Mouse (Mus musculus) G1E (cell line): ENCODE measurements around the gene Lhb. TPM values are rescaled to one million over a fixed set of nuclear protein-coding genes. Genes with fewer than 3 reads are reported as not detected.

Experiments
- ATAC-seq: 2 replicates; pipeline ENCODE4 v1.8.0; 2016; ENCODE audit warnings: mild to moderate bottlenecking; ENCODE audit not compliant: insufficient number of reproducible peaks, poor library complexity, low FRiP score, severe bottlenecking; ENCODE audit errors: extremely low read depth
- DNase-seq: peaks from one replicate; pipeline ENCODE4 v3.0.0; 2012; ENCODE audit warnings: low spot score
- H3K27me3 ChIP-seq: 2 replicates; pipeline ENCODE4 v1.6.1; 2012; ENCODE audit warnings: mild to moderate bottlenecking, low read length, inconsistent platforms; ENCODE audit not compliant: insufficient read depth
- H3K36me3 ChIP-seq: replicated peaks from 2 replicates; pipeline ENCODE3; 2012; ENCODE audit warnings: mild to moderate bottlenecking, inconsistent platforms
- H3K4me1 ChIP-seq: 2 replicates; pipeline ENCODE4 v1.6.1; 2012; ENCODE audit warnings: low read depth, low read length, inconsistent platforms, mixed read lengths; ENCODE audit not compliant: insufficient read depth
- H3K4me3 ChIP-seq: 2 replicates; pipeline ENCODE4 v1.5.1; 2012; ENCODE audit warnings: low read depth, mild to moderate bottlenecking, inconsistent platforms, low read length, moderate library complexity, mixed read lengths
- H3K9me3 ChIP-seq: replicated peaks from 2 replicates; pipeline ENCODE4 v1.6.1; 2012; ENCODE audit warnings: inconsistent platforms
- CTCF ChIP-seq: IDR thresholded peaks from 2 replicates; pipeline ENCODE4 v1.5.1; 2012; ENCODE audit warnings: low read depth, low read length, inconsistent platforms, mixed read lengths
- GATA1 ChIP-seq: IDR thresholded peaks from 2 replicates; pipeline ENCODE4 v1.6.1; 2012; ENCODE audit warnings: borderline replicate concordance, low read length, inconsistent platforms, mixed read lengths
- GATA2 ChIP-seq: IDR thresholded peaks from 2 replicates; pipeline ENCODE4 v1.6.1; 2012; ENCODE audit warnings: low read depth, low read length, inconsistent platforms, borderline replicate concordance
- POLR2AphosphoS5 ChIP-seq: IDR thresholded peaks from 2 replicates; pipeline ENCODE4 v1.6.1; 2012; ENCODE audit warnings: low read depth, low read length, inconsistent platforms; ENCODE audit not compliant: insufficient replicate concordance
- TAL1 ChIP-seq: conservative IDR thresholded peaks from 2 replicates; pipeline ENCODE4 v1.6.1; 2012; ENCODE audit warnings: low read depth, low read length, inconsistent platforms, mixed read lengths
- polyA plus RNA-seq: library from polyadenylated mRNA; stranded (reverse); fragments of >175 nt; gene quantifications from 2 replicates; pipeline ENCODE4 v1.2.3, GENCODE M21; 2012
- total RNA-seq, 2 experiments: library from RNA; stranded (forward) in 1 of 2; stranded (reverse) in 1 of 2; fragments of 200-1000 nt in 1 of 2; fragments of >200 nt in 1 of 2; fragmentation: Nextera tagmentation in 1 of 2; gene quantifications; 2 replicates each; pipeline ENCODE4 v1.2.3; 2014 to 2017

Lhb gene
- total and polyA plus RNA-seq, 3 experiments = not detected

DNA sequence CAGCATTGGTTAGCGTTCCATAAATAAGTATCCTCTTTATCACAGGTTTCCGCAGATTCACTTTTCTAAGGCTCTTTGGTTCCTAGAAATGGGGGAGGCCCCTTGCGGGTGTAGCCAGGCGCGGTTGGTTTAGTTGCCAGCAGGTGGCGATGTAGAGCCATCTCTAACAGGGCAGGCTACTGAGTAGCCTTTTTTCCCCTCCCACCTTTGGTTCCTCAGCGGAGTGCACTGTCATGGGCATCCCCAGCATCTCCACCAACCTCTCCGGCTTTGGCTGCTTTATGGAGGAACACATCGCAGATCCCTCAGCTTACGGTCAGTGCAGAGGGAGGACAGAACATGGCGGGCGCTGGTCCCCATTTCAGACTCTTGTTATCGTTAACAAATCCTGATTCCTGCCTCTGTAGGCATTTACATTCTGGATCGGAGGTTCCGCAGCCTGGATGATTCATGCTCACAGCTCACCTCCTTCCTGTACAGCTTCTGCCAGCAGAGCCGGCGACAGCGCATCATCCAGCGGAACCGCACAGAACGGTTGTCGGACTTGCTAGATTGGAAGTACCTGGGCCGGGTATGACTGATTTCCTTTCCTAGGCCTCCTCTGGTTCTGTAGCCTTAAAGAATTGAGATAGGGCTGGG, 30.8 kb downstream of the Lhb start:
- Histone ChIP-seq H3K4me3 (no peak overlapping the region), H3K27me3 (no peaks in the 10 kb centered on the region; the same call in 1 of the 2 replicates), H3K36me3 (peaks cover 83% of the 10 kb centered on the region), H3K9me3 (no peaks in the 10 kb centered on the region), H3K4me1 (peaks cover 39% of the 10 kb centered on the region)
- ATAC-seq (peak; percentile 59; the same call in 1 of the 2 replicates), DNase-seq (peak; percentile 75)
- TF ChIP-seq CTCF (peak; percentile 77), POLR2AphosphoS5 (no peak)

DNA sequence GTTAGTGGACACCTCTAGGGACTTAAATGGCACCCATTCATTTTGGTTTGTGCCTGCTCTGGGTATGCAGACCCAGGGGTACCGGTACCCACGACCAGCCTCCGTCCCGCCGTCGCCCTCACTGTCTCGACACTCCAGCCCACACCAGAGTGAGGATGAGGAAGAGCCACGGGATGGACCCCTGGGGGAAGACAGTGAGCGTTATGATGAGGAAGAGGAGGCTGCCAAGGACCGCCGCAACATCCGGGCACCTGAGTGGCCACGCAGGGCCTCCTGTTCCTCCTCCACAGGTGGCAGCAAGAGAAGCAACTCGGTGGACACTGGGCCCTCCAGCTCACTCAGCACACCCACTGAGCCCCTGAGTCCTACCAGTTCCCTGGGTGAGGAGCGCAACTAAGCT, 34.4 kb downstream of the Lhb start:
- H3K4me1 ChIP-seq = peaks cover 40% of the 10 kb centered on the region
- 0 out of 2 replicates have a peak overlapping the region, but pooled peaks have one; percentile 22 for H3K4me3 ChIP-seq
- H3K36me3 ChIP-seq = peaks cover 82% of the 10 kb centered on the region
- H3K27me3 ChIP-seq = no peaks in the 10 kb centered on the region; the same call in 1 of the 2 replicates
- TF ChIP-seq GATA2 (no peak), GATA1 (no peak), POLR2AphosphoS5 (no peak), CTCF (no peak), TAL1 (no peak)
- DNase-seq = no peak
- no peaks in the 10 kb centered on the region for H3K9me3 ChIP-seq
- no peak for ATAC-seq

DNA sequence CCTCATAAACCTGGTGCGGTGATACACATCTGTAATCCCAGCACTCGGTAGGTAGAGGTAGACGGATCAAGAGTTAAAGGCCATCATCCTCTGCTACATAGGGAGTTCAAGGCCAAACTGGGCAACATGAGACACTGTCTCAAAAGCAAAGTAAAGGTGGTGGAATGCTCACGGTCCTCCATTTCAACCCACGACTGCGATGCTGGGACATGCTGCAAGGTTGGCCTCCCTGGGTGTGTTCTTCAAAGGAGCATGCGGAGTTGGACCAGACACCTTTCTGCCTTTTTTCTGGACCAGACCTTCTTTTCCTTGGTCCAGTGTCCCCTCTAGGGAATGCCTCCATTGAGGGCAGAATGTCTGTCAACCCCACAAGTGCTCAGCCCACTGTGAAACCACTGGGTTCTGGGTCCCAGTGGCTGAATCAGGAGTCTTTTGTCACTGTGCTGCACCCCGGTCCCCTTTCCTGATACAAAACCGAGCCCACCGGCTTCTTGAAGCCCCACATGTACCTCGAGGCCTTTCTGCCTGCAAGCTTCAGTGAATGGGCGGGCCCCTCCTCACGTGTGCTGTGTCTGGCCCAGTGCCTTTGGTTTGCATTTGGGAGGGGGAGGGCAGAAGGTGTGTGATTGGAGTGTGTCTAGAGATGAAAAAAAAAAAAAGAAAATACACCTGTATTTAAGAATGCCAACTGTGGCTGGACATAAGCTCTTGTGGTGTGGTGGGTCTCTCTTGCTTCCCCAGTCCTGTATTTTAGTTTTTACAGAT, 35.5 kb downstream of the Lhb start:
- peaks cover 90% of the 10 kb centered on the region for H3K36me3 ChIP-seq
- TF ChIP-seq POLR2AphosphoS5 (peak; percentile 51; the same call in 1 of the 2 replicates), GATA2 (no peak)

DNA sequence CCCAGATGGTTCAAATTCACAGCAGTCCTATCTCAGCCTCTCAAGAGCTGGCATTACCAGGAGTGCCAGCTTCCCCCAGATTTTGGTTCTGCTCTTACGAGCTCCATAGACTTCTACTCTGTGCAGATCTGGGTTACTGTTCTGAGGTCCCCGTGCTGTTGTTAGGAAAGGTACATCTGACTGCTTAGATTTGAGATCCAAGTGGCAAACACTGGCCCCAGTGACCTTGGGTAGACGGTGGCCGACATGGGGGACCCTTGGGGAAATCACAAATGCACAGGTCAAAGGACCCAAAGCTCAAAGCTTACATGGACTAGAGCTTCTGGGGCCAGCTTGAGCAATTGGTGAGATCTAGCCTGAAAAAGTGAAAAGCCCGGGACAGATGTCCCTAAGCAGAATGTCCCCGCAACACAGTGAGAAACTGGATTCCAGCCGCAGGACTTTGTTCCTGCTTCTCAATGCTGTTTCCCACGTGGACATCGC, 36.1 kb downstream of the Lhb start:
- TF ChIP-seq POLR2AphosphoS5 (no peak), TAL1 (no peak), GATA2 (no peak), GATA1 (no peak), CTCF (no peak)
- Histone ChIP-seq H3K36me3 (peaks cover 89% of the 10 kb centered on the region), H3K4me1 (peaks cover 50% of the 10 kb centered on the region), H3K9me3 (no peaks in the 10 kb centered on the region), H3K27me3 (no peaks in the 10 kb centered on the region; the same call in 1 of the 2 replicates), H3K4me3 (peak overlapping the region; percentile 87; the same call in 1 of the 2 replicates)
- ATAC-seq = no peak
- DNase-seq = no peak

More for the DNA sequence above, 35.5 kb downstream of the Lhb start:
- DNase-seq (no peak), ATAC-seq (no peak)
- Histone ChIP-seq H3K4me1 (peaks cover 51% of the 10 kb centered on the region), H3K4me3 (no peak overlapping the region), H3K9me3 (no peaks in the 10 kb centered on the region), H3K27me3 (no peaks in the 10 kb centered on the region; the same call in 1 of the 2 replicates)

DNA sequence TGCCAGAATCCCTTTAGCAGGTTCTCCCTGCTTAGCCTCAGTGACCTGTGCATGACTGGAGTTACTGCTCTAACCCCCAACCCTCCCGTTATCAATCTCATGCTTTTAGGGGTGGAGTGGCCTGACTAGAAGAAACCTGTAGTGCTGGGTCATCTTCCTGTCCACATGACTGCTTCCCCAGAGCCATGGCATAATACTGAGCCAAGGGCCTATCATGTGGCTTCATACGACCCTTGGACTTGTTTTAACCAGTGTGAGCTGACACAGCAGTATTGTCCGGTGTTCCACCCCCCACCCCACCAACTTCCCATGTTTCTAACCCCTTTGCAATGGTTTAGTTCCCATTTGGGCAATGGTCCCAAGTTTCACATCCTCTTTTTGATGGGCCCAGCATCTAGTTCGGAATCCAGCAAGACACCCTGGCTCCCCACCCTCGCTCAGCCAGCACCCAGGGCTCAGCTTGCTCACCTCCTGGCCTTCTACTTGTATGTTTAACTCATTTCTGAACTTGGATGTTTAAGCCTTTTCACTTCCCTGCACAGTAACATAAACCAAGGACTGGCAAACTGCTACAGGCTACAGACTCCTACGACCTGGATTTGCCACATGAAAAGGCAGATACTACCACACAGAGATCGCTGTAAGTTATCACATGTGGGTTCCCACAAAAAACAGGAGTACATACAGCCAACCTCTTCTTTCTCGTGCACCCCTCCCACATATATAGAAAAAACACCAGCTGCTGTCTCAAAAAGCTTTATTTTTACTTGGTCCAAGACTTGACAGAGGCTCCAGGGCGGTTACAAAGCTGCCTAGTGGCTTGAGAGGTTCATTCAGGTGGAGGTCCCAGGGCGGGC, 36.8 kb downstream of the Lhb start:
- DNase-seq = peak; percentile 43
- H3K4me1 ChIP-seq = peaks cover 54% of the 10 kb centered on the region

More for the DNA sequence above, 36.8 kb downstream of the Lhb start:
- peak; percentile 23 for ATAC-seq
- no peaks in the 10 kb centered on the region; the same call in 1 of the 2 replicates for H3K27me3 ChIP-seq
- H3K4me3 ChIP-seq = peak overlapping the region; percentile 87
- H3K36me3 ChIP-seq = peaks cover 89% of the 10 kb centered on the region
- H3K9me3 ChIP-seq = no peaks in the 10 kb centered on the region
- TF ChIP-seq GATA1 = no peak
- TF ChIP-seq POLR2AphosphoS5 = peak; percentile 90; the same call in 1 of the 2 replicates
